ENCODE assay signal across 8 mouse cellular contexts in the genomic region with DNA sequence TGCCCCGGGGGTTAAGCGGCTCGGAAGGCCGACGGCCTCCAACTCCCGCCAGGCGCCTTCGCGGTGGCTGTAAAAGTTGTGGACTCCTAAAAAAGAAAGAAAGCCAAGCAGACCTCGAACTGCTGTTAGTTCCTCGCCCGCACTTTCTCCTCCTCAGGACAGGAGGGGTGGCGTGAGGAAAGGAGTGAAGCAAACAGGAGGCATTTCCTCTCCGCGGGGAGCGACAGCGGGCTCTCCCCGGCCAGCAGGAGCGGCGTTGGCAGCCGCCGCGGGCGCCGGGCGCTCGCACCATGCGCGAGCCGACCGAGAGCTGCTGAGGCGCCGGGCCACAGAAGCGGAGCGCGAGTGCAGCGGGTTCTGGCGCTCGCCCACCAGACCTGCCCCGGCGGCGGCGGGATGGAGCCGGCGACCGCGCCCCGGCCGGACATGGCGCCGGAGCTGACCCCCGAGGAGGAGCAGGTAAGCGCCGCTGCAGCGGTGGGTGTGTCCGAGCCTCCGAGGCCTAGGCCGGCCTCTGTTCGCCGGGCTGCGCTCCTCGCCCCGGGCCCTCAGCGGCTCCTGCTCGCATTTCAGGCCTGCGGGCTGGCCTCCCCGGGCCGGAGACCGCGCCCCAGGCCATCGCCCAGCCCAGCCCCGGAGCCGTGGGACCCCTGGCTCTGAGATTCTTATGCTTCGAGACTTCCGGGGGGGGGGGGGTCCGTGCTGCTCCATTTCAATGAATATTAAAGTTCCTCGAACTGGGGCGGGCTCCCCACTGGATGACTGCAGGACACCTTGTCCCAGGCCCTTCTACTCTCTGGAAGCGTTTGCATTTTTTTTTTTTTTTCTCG. TPM values are rescaled to one million over a fixed set of nuclear protein-coding genes. Genes with fewer than 3 reads are reported as not detected.
A peak's percentile ranks its signal among the peaks of the same experiment; 100 is the strongest.
DNase-seq lines count a peak whose midpoint lies in the region; ATAC-seq and TF ChIP-seq lines count a peak whose summit lies in the region.

No protein-coding gene starts in this region.

- WGBS in bone marrow, adult 2 months, result 2% methylated on average over 80 of the region's 80 CpGs
- WGBS in embryonic facial prominence, embryonic 14.5 days, result under 1% methylated on average over 46 of the region's 80 CpGs
- under 1% methylated on average over 80 of the region's 80 CpGs for WGBS in heart, embryonic 10.5 days
- WGBS in kidney, embryonic 14.5 days, result under 1% methylated on average over 76 of the region's 80 CpGs
- WGBS in liver, embryonic 15.5 days (ENCODE audit: insufficient replicate concordance), result under 1% methylated on average over 80 of the region's 80 CpGs
- WGBS in neural tube, embryonic 12.5 days, result under 1% methylated on average over 80 of the region's 80 CpGs

- H3K27ac ChIP-seq in bone marrow, adult 2 months (ENCODE audit: control insufficient read depth, insufficient read depth, low read depth, low read length, poor library complexity), result peak overlapping the region; percentile 87
- peak overlapping the region; percentile 97 for H3K27ac ChIP-seq in embryonic facial prominence, embryonic 14.5 days (replicated peaks; ENCODE audit: low read depth, low read length)
- peak overlapping the region; percentile 99 for H3K27ac ChIP-seq in heart, embryonic 10.5 days
- peak overlapping the region; percentile 98 for H3K27ac ChIP-seq in kidney, embryonic 14.5 days (ENCODE audit: low read depth, low read length)
- peak overlapping the region; percentile 81 for H3K27ac ChIP-seq in liver, embryonic 15.5 days (replicated peaks)
- peak overlapping the region; percentile 88 for H3K27ac ChIP-seq in neural tube, embryonic 12.5 days

- peak; percentile 76 for ATAC-seq in embryonic facial prominence, embryonic 14.5 days (ENCODE audit: low read depth)
- peak; percentile 73 for ATAC-seq in kidney, embryonic 14.5 days (ENCODE audit: low FRiP score, low TSS enrichment)
- ATAC-seq in liver, embryonic 15.5 days (ENCODE audit: insufficient read depth), result peak; percentile 66
- ATAC-seq in neural tube, embryonic 12.5 days (ENCODE audit: low FRiP score, low read depth), result peak; percentile 73

- peak; percentile 65 for DNase-seq in CD4-positive, CD25-positive, alpha-beta regulatory T cell, adult 2 months (ENCODE audit: low read depth, low spot score)
- DNase-seq in embryonic facial prominence, embryonic 14.5 days (ENCODE audit: low spot score), result peak; percentile 59
- DNase-seq in heart, embryonic 10.5 days (ENCODE audit: low spot score), result peak; percentile 87
- peak; percentile 21 to 29 for DNase-seq in thymus, adult 18-20 months

- no peaks in the 10 kb centered on the region for H3K4me1 ChIP-seq in bone marrow, adult 2 months (ENCODE audit: control insufficient read depth, insufficient read depth, low read length)
- peaks cover 4% of the 10 kb centered on the region; the same call in 1 of the 2 replicates for H3K4me1 ChIP-seq in embryonic facial prominence, embryonic 14.5 days (ENCODE audit: control insufficient read depth, insufficient read depth, low read length)
- H3K4me1 ChIP-seq in heart, embryonic 10.5 days, result 0 out of 2 replicates have a peak, but pooled peaks cover 14% of the 10 kb centered on the region
- H3K4me1 ChIP-seq in kidney, embryonic 14.5 days (ENCODE audit: control insufficient read depth, insufficient read depth, low read length), result peaks cover 3% of the 10 kb centered on the region; the same call in 1 of the 2 replicates
- peaks cover 27% of the 10 kb centered on the region for H3K4me1 ChIP-seq in liver, embryonic 15.5 days (replicated peaks)
- peaks cover 9% of the 10 kb centered on the region; the same call in 1 of the 2 replicates for H3K4me1 ChIP-seq in neural tube, embryonic 12.5 days

- peak overlapping the region; percentile 95 for H3K9ac ChIP-seq in embryonic facial prominence, embryonic 14.5 days (ENCODE audit: low read depth, low read length)
- H3K9ac ChIP-seq in kidney, embryonic 14.5 days (ENCODE audit: low read depth, low read length), result peak overlapping the region; percentile 98
- H3K9ac ChIP-seq in liver, embryonic 15.5 days, result peak overlapping the region; percentile 72
- peak overlapping the region; percentile 97 for H3K9ac ChIP-seq in neural tube, embryonic 12.5 days

- peak overlapping the region; percentile 77 for H3K4me2 ChIP-seq in embryonic facial prominence, embryonic 14.5 days (ENCODE audit: low read depth, low read length)
- H3K4me2 ChIP-seq in kidney, embryonic 14.5 days (replicated peaks; ENCODE audit: low read depth, low read length), result peak overlapping the region; percentile 79
- peak overlapping the region; percentile 94 for H3K4me2 ChIP-seq in liver, embryonic 15.5 days
- peak overlapping the region; percentile 79 for H3K4me2 ChIP-seq in neural tube, embryonic 12.5 days (replicated peaks)

- 0 out of 2 replicates have a peak, but pooled peaks cover 4% of the 10 kb centered on the region for H3K36me3 ChIP-seq in embryonic facial prominence, embryonic 14.5 days (ENCODE audit: control insufficient read depth, insufficient read depth, low read length)
- H3K36me3 ChIP-seq in heart, embryonic 10.5 days, result 0 out of 2 replicates have a peak, but pooled peaks cover 2% of the 10 kb centered on the region
- no peaks in the 10 kb centered on the region; the same call in 1 of the 2 replicates for H3K36me3 ChIP-seq in kidney, embryonic 14.5 days (ENCODE audit: control insufficient read depth, insufficient read depth, low read length)
- no peaks in the 10 kb centered on the region for H3K36me3 ChIP-seq in liver, embryonic 15.5 days (replicated peaks)
- no peaks in the 10 kb centered on the region for H3K36me3 ChIP-seq in neural tube, embryonic 12.5 days

- no peaks in the 10 kb centered on the region for H3K27me3 ChIP-seq in embryonic facial prominence, embryonic 14.5 days (replicated peaks; ENCODE audit: control insufficient read depth, insufficient read depth, low read length)
- no peaks in the 10 kb centered on the region for H3K27me3 ChIP-seq in heart, embryonic 10.5 days (ENCODE audit: insufficient read depth, poor library complexity, severe bottlenecking)
- H3K27me3 ChIP-seq in kidney, embryonic 14.5 days (ENCODE audit: control insufficient read depth, insufficient read depth, low read length), result no peaks in the 10 kb centered on the region
- peaks cover 30% of the 10 kb centered on the region for H3K27me3 ChIP-seq in liver, embryonic 15.5 days
- no peaks in the 10 kb centered on the region for H3K27me3 ChIP-seq in neural tube, embryonic 12.5 days (replicated peaks)

- no peak for TF ChIP-seq CTCF in bone marrow, adult 2 months (IDR thresholded peaks at IDR 0.05; ENCODE audit: control insufficient read depth, insufficient read depth, low read length)

- 0 out of 2 replicates have a peak, but pooled peaks have one; percentile 10 for TF ChIP-seq POLR2A in bone marrow, adult 2 months (IDR thresholded peaks at IDR 0.05; ENCODE audit: borderline replicate concordance, control insufficient read depth, low read depth, low read length)

- H3K4me3 ChIP-seq in bone marrow, adult 2 months (replicated peaks; ENCODE audit: control insufficient read depth, low read depth, low read length), result peak overlapping the region; percentile 81
- peak overlapping the region; percentile 92 for H3K4me3 ChIP-seq in embryonic facial prominence, embryonic 14.5 days (ENCODE audit: low read depth, low read length)
- H3K4me3 ChIP-seq in heart, embryonic 10.5 days, result peak overlapping the region; percentile 95
- peak overlapping the region; percentile 93 for H3K4me3 ChIP-seq in kidney, embryonic 14.5 days (ENCODE audit: low read length)
- H3K4me3 ChIP-seq in liver, embryonic 15.5 days (replicated peaks), result peak overlapping the region; percentile 72
- H3K4me3 ChIP-seq in neural tube, embryonic 12.5 days, result peak overlapping the region; percentile 95

- no peaks in the 10 kb centered on the region for H3K9me3 ChIP-seq in embryonic facial prominence, embryonic 14.5 days (ENCODE audit: control insufficient read depth, low read length)
- no peaks in the 10 kb centered on the region for H3K9me3 ChIP-seq in heart, embryonic 10.5 days
- no peaks in the 10 kb centered on the region for H3K9me3 ChIP-seq in kidney, embryonic 14.5 days (ENCODE audit: control insufficient read depth, low read length)
- H3K9me3 ChIP-seq in liver, embryonic 15.5 days (replicated peaks), result no peaks in the 10 kb centered on the region
- no peaks in the 10 kb centered on the region for H3K9me3 ChIP-seq in neural tube, embryonic 12.5 days

RNA-seq across cellular contexts. Expression of a gene that starts 0.7 kb away (rescaled TPM):
- polyA plus RNA-seq in bone marrow, adult 2 months (2011; ENCODE audit: insufficient read depth, insufficient read length, low replicate concordance, missing spikeins), result 3.3 and 6.0 TPM in 2 replicates
- 32.9 and 33.7 TPM in 2 replicates for polyA plus RNA-seq in embryonic facial prominence, embryonic 14.5 days (2014; fragmentation: Nextera tagmentation; extraction: Ambion mirVana)
- 15.6 and 23.4 TPM in 2 replicates for polyA plus RNA-seq in heart, embryonic 10.5 days (2016; fragmentation: Nextera tagmentation; extraction: Ambion mirVana)
- polyA plus RNA-seq in kidney, embryonic 14.5 days (2014; fragmentation: Nextera tagmentation; extraction: Ambion mirVana), result 27.3 and 40.0 TPM in 2 replicates
- 3.1 and 3.5 TPM in 2 replicates for polyA plus RNA-seq in liver, embryonic 15.5 days (2015; fragmentation: Nextera tagmentation; extraction: Ambion mirVana)
- polyA plus RNA-seq in neural tube, embryonic 12.5 days (2016; fragmentation: Nextera tagmentation; extraction: Ambion mirVana), result 31.7 and 35.9 TPM in 2 replicates

RNA-seq across cellular contexts. Expression of a gene that starts 44.7 kb away (rescaled TPM):
- 5.2 and 14.9 TPM in 2 replicates for polyA plus RNA-seq in bone marrow, adult 2 months (2011; ENCODE audit: insufficient read depth, insufficient read length, low replicate concordance, missing spikeins)
- 22.2 and 23.6 TPM in 2 replicates for polyA plus RNA-seq in embryonic facial prominence, embryonic 14.5 days (2014; fragmentation: Nextera tagmentation; extraction: Ambion mirVana)
- 24.4 and 27.4 TPM in 2 replicates for polyA plus RNA-seq in heart, embryonic 10.5 days (2016; fragmentation: Nextera tagmentation; extraction: Ambion mirVana)
- 24.3 and 27.7 TPM in 2 replicates for polyA plus RNA-seq in kidney, embryonic 14.5 days (2014; fragmentation: Nextera tagmentation; extraction: Ambion mirVana)
- polyA plus RNA-seq in liver, embryonic 15.5 days (2015; fragmentation: Nextera tagmentation; extraction: Ambion mirVana), result 8.3 and 8.4 TPM in 2 replicates
- polyA plus RNA-seq in neural tube, embryonic 12.5 days (2016; fragmentation: Nextera tagmentation; extraction: Ambion mirVana), result 28.2 and 28.7 TPM in 2 replicates

RNA-seq across cellular contexts. Expression of a gene that starts 58.1 kb away (rescaled TPM):
- 36.0 and 83.1 TPM in 2 replicates for polyA plus RNA-seq in bone marrow, adult 2 months (2011; ENCODE audit: insufficient read depth, insufficient read length, low replicate concordance, missing spikeins)
- 78.0 and 81.0 TPM in 2 replicates for polyA plus RNA-seq in embryonic facial prominence, embryonic 14.5 days (2014; fragmentation: Nextera tagmentation; extraction: Ambion mirVana)
- 54.8 and 65.1 TPM in 2 replicates for polyA plus RNA-seq in heart, embryonic 10.5 days (2016; fragmentation: Nextera tagmentation; extraction: Ambion mirVana)
- 98.4 and 111 TPM in 2 replicates for polyA plus RNA-seq in kidney, embryonic 14.5 days (2014; fragmentation: Nextera tagmentation; extraction: Ambion mirVana)
- 40.3 and 42.6 TPM in 2 replicates for polyA plus RNA-seq in liver, embryonic 15.5 days (2015; fragmentation: Nextera tagmentation; extraction: Ambion mirVana)
- 67.8 and 71.7 TPM in 2 replicates for polyA plus RNA-seq in neural tube, embryonic 12.5 days (2016; fragmentation: Nextera tagmentation; extraction: Ambion mirVana)

Comparison
In these comparisons a context has a peak if more than half of its experiments do, and no peak if none do; other contexts are left out.
1. Peak in every context shown above with its lines: DNase-seq, ATAC-seq, H3K4me3 ChIP-seq and H3K27ac ChIP-seq.
2. DNase-seq: peak in every context shown above with its lines; median percentile 87 in heart, embryonic 10.5 days; 65 in CD4-positive, CD25-positive, alpha-beta regulatory T cell, adult 2 months; 59 in embryonic facial prominence, embryonic 14.5 days; 25 in thymus, adult 18-20 months.